Mouse (Mus musculus) kidney, adult 2 months (tissue): Measurements from ENCODE around the gene Plxdc2. TPM values are rescaled to one million over a fixed set of nuclear protein-coding genes. Genes with fewer than 3 reads are reported as not detected.

Experiments
- DNase-seq: peaks from one replicate; pipeline ENCODE4 v3.0.0; 2021
- H3K27ac ChIP-seq: fragments of 200-500 bp; 2 replicates; pipeline ENCODE4 v1.5.1; 2012; ENCODE audit warnings: low read depth, low read length, control low read depth, inconsistent platforms; ENCODE audit not compliant: insufficient read depth
- H3K27me3 ChIP-seq: fragments of 200-500 bp; replicated peaks from 2 replicates; pipeline ENCODE4 v1.6.1; 2012; ENCODE audit warnings: mild to moderate bottlenecking, moderate library complexity, low read length, inconsistent platforms; ENCODE audit not compliant: control insufficient read depth, insufficient read depth
- H3K36me3 ChIP-seq: fragments of 200-500 bp; 2 replicates; pipeline ENCODE4 v1.6.1; 2012; ENCODE audit warnings: mild to moderate bottlenecking, moderate library complexity, low read length, inconsistent platforms; ENCODE audit not compliant: control insufficient read depth, insufficient read depth
- H3K4me1 ChIP-seq: fragments of 200-500 bp; 2 replicates; pipeline ENCODE4 v1.6.1; 2011; ENCODE audit warnings: low read length; ENCODE audit not compliant: control insufficient read depth, insufficient read depth
- H3K4me3 ChIP-seq: fragments of 200-500 bp; 2 replicates; pipeline ENCODE4 v1.5.1; 2011; ENCODE audit warnings: mild to moderate bottlenecking, low read depth, low read length, control low read depth; ENCODE audit not compliant: insufficient read depth
- CTCF ChIP-seq: fragments of 200-500 bp; conservative IDR thresholded peaks from 2 replicates; pipeline ENCODE4 v1.5.1; 2011; ENCODE audit warnings: low read depth, mild to moderate bottlenecking, control low read depth, low read length, moderate library complexity, mixed read lengths; ENCODE audit not compliant: insufficient read depth, insufficient read length
- POLR2A ChIP-seq: fragments of 200-500 bp; IDR thresholded peaks from one replicate; pipeline ENCODE4 v1.6.1; 2011; ENCODE audit warnings: low read depth, low read length, control low read depth
- WGBS: fragments of 180-500 bp; shearing (Covaris S2); methylation state at CpG from one replicate; pipeline ENCODE4 v1.1.7; 2018; 5-methylcytosine and 5-hydroxymethylcytosine counted together
- polyA plus RNA-seq: library from polyadenylated mRNA; depleted of rRNA; stranded (reverse); fragments of >200 nt; gene quantifications from 2 replicates; pipeline ENCODE4 v1.2.3, GENCODE M21; 2012

Gene Plxdc2
- polyA plus RNA-seq, 1 experiment, result 34.3 TPM

GRCm38 (mm10) chr2:16414340-16414976 is 58.4 kb downstream of the Plxdc2 start:
- TF ChIP-seq CTCF, result no peak
- no peak for DNase-seq
- H3K4me3 ChIP-seq, result no peak overlapping the region
- peaks cover 2% of the 10 kb centered on the region; the same call in 1 of the 2 replicates for H3K4me1 ChIP-seq
- no peaks in the 10 kb centered on the region for H3K27me3 ChIP-seq
- 21% methylated on average over 3 of the region's 3 CpGs for WGBS
- H3K27ac ChIP-seq, result no peak overlapping the region
- no peaks in the 10 kb centered on the region for H3K36me3 ChIP-seq

GRCm38 (mm10) chr2:16439030-16439429 is 82.9 kb downstream of the Plxdc2 start:
- no peak overlapping the region for H3K4me3 ChIP-seq
- no peak overlapping the region for H3K27ac ChIP-seq
- H3K27me3 ChIP-seq, result no peaks in the 10 kb centered on the region
- H3K4me1 ChIP-seq, result no peaks in the 10 kb centered on the region; the same call in 1 of the 2 replicates
- DNase-seq, result no peak
- WGBS, result 81% methylated on average over 5 of the region's 5 CpGs
- TF ChIP-seq CTCF (no peak), POLR2A (no peak)
- no peaks in the 10 kb centered on the region for H3K36me3 ChIP-seq

GRCm38 (mm10) chr2:16442643-16443042 is 86.5 kb downstream of the Plxdc2 start:
- TF ChIP-seq CTCF (no peak), POLR2A (no peak)
- Histone ChIP-seq H3K27ac (no peak overlapping the region), H3K4me1 (no peaks in the 10 kb centered on the region; the same call in 1 of the 2 replicates), H3K36me3 (no peaks in the 10 kb centered on the region), H3K4me3 (no peak overlapping the region), H3K27me3 (no peaks in the 10 kb centered on the region)
- 45% methylated on average over 2 of the region's 2 CpGs for WGBS
- DNase-seq, result peak; percentile 58

DNA sequence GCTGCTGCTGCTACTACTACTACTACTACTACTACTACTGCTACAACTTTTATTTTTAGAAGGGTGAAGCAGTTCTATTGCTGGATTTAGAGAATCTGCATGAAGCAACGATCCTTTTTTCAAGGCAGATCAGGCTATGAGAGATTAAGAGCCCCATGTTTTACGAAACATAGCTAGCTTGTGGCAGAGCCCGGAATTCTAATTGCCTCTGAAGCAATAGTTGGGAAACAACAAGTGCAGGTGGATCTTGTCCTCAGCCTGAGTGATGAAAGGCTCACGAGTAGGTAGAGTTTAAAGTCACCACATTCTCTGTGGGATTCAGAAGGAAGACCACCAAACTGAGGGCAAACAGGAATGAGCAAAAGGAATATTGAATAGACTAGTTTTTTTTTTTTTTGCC is 91.8 kb downstream of the Plxdc2 start:
- TF ChIP-seq CTCF (no peak), POLR2A (no peak)
- Histone ChIP-seq H3K4me1 (peaks cover 18% of the 10 kb centered on the region; the same call in 1 of the 2 replicates), H3K27ac (no peak overlapping the region), H3K27me3 (no peaks in the 10 kb centered on the region), H3K4me3 (no peak overlapping the region), H3K36me3 (no peaks in the 10 kb centered on the region)
- 89% methylated on average over 4 of the region's 4 CpGs for WGBS
- DNase-seq, result no peak

GRCm38 (mm10) chr2:16450838-16451665 is 94.9 kb downstream of the Plxdc2 start:
- Histone ChIP-seq H3K4me3 (no peak overlapping the region), H3K36me3 (no peaks in the 10 kb centered on the region), H3K27ac (peak overlapping the region; percentile 98), H3K27me3 (no peaks in the 10 kb centered on the region), H3K4me1 (peaks cover 27% of the 10 kb centered on the region; the same call in 1 of the 2 replicates)
- WGBS, result 23% methylated on average over 7 of the region's 7 CpGs
- TF ChIP-seq POLR2A (no peak), CTCF (no peak)
- DNase-seq, result peak; percentile 85

- peak overlapping the region; percentile 98 for H3K27ac ChIP-seq
Observed at GRCm38 (mm10) chr2:16451666-16452009, 95.5 kb downstream of the Plxdc2 start.

DNA sequence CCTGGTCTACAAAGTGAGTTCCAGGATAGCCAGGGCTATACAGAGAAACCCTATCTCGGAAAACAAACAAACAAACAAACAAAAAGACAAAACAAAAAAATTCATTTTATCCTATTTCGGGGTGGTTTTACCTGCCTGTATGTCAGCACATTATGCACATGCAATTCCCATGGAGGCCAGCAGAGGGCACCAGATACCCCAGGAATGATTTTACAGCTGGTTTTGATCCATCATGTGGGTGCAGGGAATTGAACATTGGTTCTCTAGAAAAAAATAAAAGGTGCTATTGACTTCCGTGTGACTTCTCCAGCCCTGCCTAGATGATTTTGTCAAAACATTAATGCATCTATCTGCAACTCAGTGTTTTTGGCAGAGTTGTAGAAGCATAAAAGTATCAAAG is 96.0 kb downstream of the Plxdc2 start:
- H3K27ac ChIP-seq, result peak overlapping the region; percentile 98; the same call in 1 of the 2 replicates
- no peak overlapping the region for H3K4me3 ChIP-seq
- 91% methylated on average over 3 of the region's 3 CpGs for WGBS
- no peaks in the 10 kb centered on the region for H3K36me3 ChIP-seq
- TF ChIP-seq POLR2A (no peak), CTCF (peak; percentile 47)
- DNase-seq, result peak; percentile 15
- no peaks in the 10 kb centered on the region for H3K27me3 ChIP-seq
- peaks cover 27% of the 10 kb centered on the region; the same call in 1 of the 2 replicates for H3K4me1 ChIP-seq

More at GRCm38 (mm10) chr2:16451666-16452009, 95.5 kb downstream of the Plxdc2 start:
- WGBS, result 76% methylated on average over 4 of the region's 4 CpGs
- TF ChIP-seq CTCF (no peak), POLR2A (no peak)
- Histone ChIP-seq H3K4me3 (no peak overlapping the region), H3K36me3 (no peaks in the 10 kb centered on the region), H3K4me1 (peaks cover 27% of the 10 kb centered on the region; the same call in 1 of the 2 replicates), H3K27me3 (no peaks in the 10 kb centered on the region)
- DNase-seq, result no peak
